Mouse (Mus musculus): ENCODE measurements around the gene Sh3d21. TPM values are rescaled to one million over a fixed set of nuclear protein-coding genes. Genes with fewer than 3 reads are reported as not detected.
A peak's percentile ranks its signal among the peaks of the same experiment; 100 is the strongest.

The Sh3d21 gene
- polyA plus RNA-seq, 1 experiment from 2014 or later, result 5.5 TPM

DNA sequence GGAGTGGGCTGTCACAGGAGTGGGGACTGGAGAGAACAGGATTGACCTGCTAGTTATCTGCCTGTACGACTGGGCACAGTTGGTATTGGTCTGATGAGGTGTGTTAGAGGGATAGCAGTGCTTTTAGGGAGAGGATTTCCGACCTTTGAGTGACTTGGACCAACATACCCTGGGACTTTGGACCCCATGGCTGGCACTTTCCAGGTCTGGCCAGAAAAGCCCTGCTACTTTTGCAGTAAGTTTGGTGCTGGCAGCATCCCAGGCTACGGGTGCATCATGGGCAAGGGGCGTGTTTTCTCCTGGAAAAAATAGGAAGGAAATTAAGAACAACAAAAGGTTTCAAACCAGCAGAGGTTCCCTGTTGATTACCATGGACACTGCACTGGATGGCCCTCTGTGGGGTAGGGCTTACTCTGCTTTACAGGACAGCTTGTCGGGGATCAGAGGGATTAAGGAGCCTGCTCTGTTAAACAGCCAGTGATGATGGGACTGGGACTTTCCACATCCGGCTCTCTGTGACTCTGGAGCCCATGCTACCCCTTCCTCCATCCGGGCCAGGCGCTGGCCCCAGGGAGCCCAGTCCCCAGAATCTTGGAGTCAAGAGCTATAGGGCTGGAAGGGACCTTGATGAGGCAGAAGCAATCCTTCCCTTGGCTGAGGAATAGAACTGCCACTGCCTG is 55.1 kb downstream of the Sh3d21 start:
- H3K4me3 ChIP-seq (ENCODE audit: low read depth, low read length), result no peak overlapping the region
- no peak for DNase-seq (ENCODE audit: low spot score)
- no peak overlapping the region for H3K27ac ChIP-seq (replicated peaks; ENCODE audit: low read depth, low read length)
- H3K9me3 ChIP-seq (ENCODE audit: control insufficient read depth, low read length), result no peaks in the 10 kb centered on the region
- ATAC-seq (ENCODE audit: insufficient number of reproducible peaks, low FRiP score, low TSS enrichment, low read depth), result no peak
- peaks cover 28% of the 10 kb centered on the region for H3K4me1 ChIP-seq (ENCODE audit: control insufficient read depth, insufficient read depth, low read length)
- no peaks in the 10 kb centered on the region for H3K27me3 ChIP-seq (ENCODE audit: control insufficient read depth, insufficient read depth, low read length)
- H3K9ac ChIP-seq (ENCODE audit: low read length), result no peak overlapping the region
- WGBS, result 51% methylated on average over 8 of the region's 8 CpGs
- no peaks in the 10 kb centered on the region for H3K36me3 ChIP-seq (ENCODE audit: control insufficient read depth, insufficient read depth, low read length)
- no peak overlapping the region; the same call in 1 of the 2 replicates for H3K4me2 ChIP-seq (ENCODE audit: low read depth, severe bottlenecking)

GRCm38 (mm10) chr4:126105131-126105783 is 58.0 kb downstream of the Sh3d21 start:
- Histone ChIP-seq H3K4me2 (ENCODE audit: low read depth, severe bottlenecking) (peak overlapping the region; percentile 78; the same call in 1 of the 2 replicates), H3K27ac (replicated peaks; ENCODE audit: low read depth, low read length) (no peak overlapping the region), H3K4me1 (ENCODE audit: control insufficient read depth, insufficient read depth, low read length) (peaks cover 20% of the 10 kb centered on the region), H3K4me3 (ENCODE audit: low read depth, low read length) (no peak overlapping the region), H3K36me3 (ENCODE audit: control insufficient read depth, insufficient read depth, low read length) (no peaks in the 10 kb centered on the region), H3K9ac (ENCODE audit: low read length) (no peak overlapping the region), H3K27me3 (ENCODE audit: control insufficient read depth, insufficient read depth, low read length) (no peaks in the 10 kb centered on the region), H3K9me3 (ENCODE audit: control insufficient read depth, low read length) (no peaks in the 10 kb centered on the region)
- DNase-seq (ENCODE audit: low spot score) (no peak), ATAC-seq (ENCODE audit: insufficient number of reproducible peaks, low FRiP score, low TSS enrichment, low read depth) (no peak)
- 60% methylated on average over 7 of the region's 7 CpGs for WGBS

DNA sequence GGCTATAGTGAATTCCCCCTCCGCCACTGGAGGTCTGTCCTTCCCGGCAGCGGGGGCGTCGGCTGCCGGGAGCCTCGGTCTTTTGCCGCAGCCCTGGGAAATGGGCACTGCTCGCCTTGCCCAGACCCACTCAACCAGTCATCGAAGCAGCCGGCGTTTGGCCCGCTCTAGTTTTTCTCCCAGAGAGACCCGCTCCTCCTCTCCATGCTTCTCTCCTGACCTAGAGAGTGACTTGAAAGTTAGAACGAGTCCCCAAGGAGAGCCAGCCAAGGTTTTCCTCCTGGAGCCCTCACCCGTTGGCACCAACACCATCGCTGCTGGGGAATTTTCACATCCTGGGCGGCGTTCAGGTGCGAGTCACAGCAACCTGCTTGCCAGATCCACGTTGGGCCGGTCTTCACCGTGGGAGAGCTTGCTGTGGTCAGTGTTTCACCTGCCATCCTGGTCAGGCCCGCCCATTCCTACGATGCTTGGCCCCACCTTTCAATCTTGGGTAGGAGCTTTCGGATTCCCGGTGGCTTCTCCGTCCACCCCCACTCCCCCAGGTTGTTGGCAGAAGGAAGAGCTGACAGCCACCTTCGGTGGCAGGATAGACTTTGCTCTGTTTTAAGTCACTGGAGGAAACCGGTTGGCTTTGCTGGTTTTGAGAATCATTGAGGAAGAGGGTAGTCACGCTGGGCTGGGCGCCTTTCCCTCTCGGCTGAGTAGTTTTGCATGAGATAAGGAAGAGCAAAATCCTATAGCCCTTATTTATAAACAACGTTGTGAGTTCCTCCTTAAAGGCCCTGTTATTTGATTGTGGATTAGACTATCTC is 58.8 kb downstream of the Sh3d21 start:
- Histone ChIP-seq H3K9ac (ENCODE audit: low read length) (peak overlapping the region; percentile 72), H3K4me2 (ENCODE audit: low read depth, severe bottlenecking) (peak overlapping the region; percentile 78), H3K36me3 (ENCODE audit: control insufficient read depth, insufficient read depth, low read length) (no peaks in the 10 kb centered on the region), H3K27me3 (ENCODE audit: control insufficient read depth, insufficient read depth, low read length) (no peaks in the 10 kb centered on the region), H3K4me3 (ENCODE audit: low read depth, low read length) (peak overlapping the region; percentile 84), H3K27ac (replicated peaks; ENCODE audit: low read depth, low read length) (no peak overlapping the region), H3K4me1 (ENCODE audit: control insufficient read depth, insufficient read depth, low read length) (peaks cover 14% of the 10 kb centered on the region), H3K9me3 (ENCODE audit: control insufficient read depth, low read length) (no peaks in the 10 kb centered on the region)
- no peak; the same call in none of the 2 replicates for ATAC-seq (ENCODE audit: insufficient number of reproducible peaks, low FRiP score, low TSS enrichment, low read depth)
- WGBS, result 3% methylated on average over 34 of the region's 34 CpGs
- no peak for DNase-seq (ENCODE audit: low spot score)

- peak; percentile 98 for DNase-seq (ENCODE audit: low spot score)
- peaks cover 12% of the 10 kb centered on the region for H3K4me1 ChIP-seq (ENCODE audit: control insufficient read depth, insufficient read depth, low read length)
- peak within 1 kb of the TSS; percentile 88 for H3K4me2 ChIP-seq (ENCODE audit: low read depth, severe bottlenecking)
- H3K36me3 ChIP-seq (ENCODE audit: control insufficient read depth, insufficient read depth, low read length), result peaks cover 3% of the 10 kb centered on the region; the same call in 1 of the 2 replicates
- H3K27ac ChIP-seq (replicated peaks; ENCODE audit: low read depth, low read length), result no peak within 1 kb of the TSS; the same call in 1 of the 2 replicates
- WGBS, result under 1% methylated on average over 34 of the region's 34 CpGs
- peak within 1 kb of the TSS; percentile 72 for H3K9ac ChIP-seq (ENCODE audit: low read length)
- H3K9me3 ChIP-seq (ENCODE audit: control insufficient read depth, low read length), result no peaks in the 10 kb centered on the region
- ATAC-seq (ENCODE audit: insufficient number of reproducible peaks, low FRiP score, low TSS enrichment, low read depth), result peak; percentile 93
- no peaks in the 10 kb centered on the region for H3K27me3 ChIP-seq (ENCODE audit: control insufficient read depth, insufficient read depth, low read length)
- peak within 1 kb of the TSS; percentile 84 for H3K4me3 ChIP-seq (ENCODE audit: low read depth, low read length)
These were observed 59.7 kb downstream of the Sh3d21 start, which contains the start of gene Stk40 for GRCm38 (mm10) chr4:126103590-126104068. TSS of gene Stk40 (plus strand) at chr4:126103957.

DNA sequence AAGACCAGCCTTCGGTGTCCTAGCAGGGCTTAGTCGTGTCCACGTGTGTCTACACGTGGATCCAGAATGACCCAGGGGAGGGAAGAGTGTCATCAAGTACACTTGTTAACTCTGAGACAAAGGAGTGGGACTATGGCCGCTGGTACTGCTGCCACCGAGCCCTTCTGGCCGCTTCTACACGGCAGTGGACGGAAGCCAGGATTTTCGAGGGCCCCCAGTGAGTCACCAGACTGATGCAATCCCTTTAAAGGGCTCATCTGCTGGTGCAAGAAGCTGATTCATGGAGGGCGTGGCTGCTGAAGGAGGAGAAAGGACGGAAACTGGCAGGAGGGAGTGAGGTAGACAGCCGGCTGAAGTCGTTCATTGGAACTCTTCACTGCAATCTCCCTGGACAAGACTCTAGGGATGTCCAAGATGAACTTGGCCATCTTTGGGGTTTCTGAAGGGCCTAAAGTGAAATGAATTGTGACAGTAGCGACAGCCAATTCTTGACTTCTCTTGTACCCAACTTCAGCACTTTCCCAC is 60.2 kb downstream of the Sh3d21 start:
- Histone ChIP-seq H3K4me3 (ENCODE audit: low read depth, low read length) (peak overlapping the region; percentile 84), H3K4me2 (ENCODE audit: low read depth, severe bottlenecking) (peak overlapping the region; percentile 88), H3K27me3 (ENCODE audit: control insufficient read depth, insufficient read depth, low read length) (no peaks in the 10 kb centered on the region), H3K4me1 (ENCODE audit: control insufficient read depth, insufficient read depth, low read length) (peaks cover 7% of the 10 kb centered on the region), H3K36me3 (ENCODE audit: control insufficient read depth, insufficient read depth, low read length) (peaks cover 3% of the 10 kb centered on the region; the same call in 1 of the 2 replicates), H3K9me3 (ENCODE audit: control insufficient read depth, low read length) (no peaks in the 10 kb centered on the region), H3K9ac (ENCODE audit: low read length) (peak overlapping the region; percentile 50), H3K27ac (replicated peaks; ENCODE audit: low read depth, low read length) (no peak overlapping the region; the same call in 1 of the 2 replicates)
- DNase-seq (ENCODE audit: low spot score), result peak; percentile 50
- no peak for ATAC-seq (ENCODE audit: insufficient number of reproducible peaks, low FRiP score, low TSS enrichment, low read depth)
- 1% methylated on average over 15 of the region's 15 CpGs for WGBS

- ATAC-seq (ENCODE audit: insufficient number of reproducible peaks, low FRiP score, low TSS enrichment, low read depth), result no peak
- H3K9ac ChIP-seq (ENCODE audit: low read length), result no peak overlapping the region
- 45% methylated on average over 7 of the region's 7 CpGs for WGBS
- H3K27me3 ChIP-seq (ENCODE audit: control insufficient read depth, insufficient read depth, low read length), result no peaks in the 10 kb centered on the region
- H3K9me3 ChIP-seq (ENCODE audit: control insufficient read depth, low read length), result no peaks in the 10 kb centered on the region
- no peak for DNase-seq (ENCODE audit: low spot score)
- peaks cover 3% of the 10 kb centered on the region; the same call in 1 of the 2 replicates for H3K36me3 ChIP-seq (ENCODE audit: control insufficient read depth, insufficient read depth, low read length)
- no peak overlapping the region for H3K4me3 ChIP-seq (ENCODE audit: low read depth, low read length)
- H3K4me1 ChIP-seq (ENCODE audit: control insufficient read depth, insufficient read depth, low read length), result peaks cover 6% of the 10 kb centered on the region
- no peak overlapping the region for H3K4me2 ChIP-seq (ENCODE audit: low read depth, severe bottlenecking)
- no peak overlapping the region for H3K27ac ChIP-seq (replicated peaks; ENCODE audit: low read depth, low read length)
These were observed 61.0 kb downstream of the Sh3d21 start for GRCm38 (mm10) chr4:126102061-126102841.

DNA sequence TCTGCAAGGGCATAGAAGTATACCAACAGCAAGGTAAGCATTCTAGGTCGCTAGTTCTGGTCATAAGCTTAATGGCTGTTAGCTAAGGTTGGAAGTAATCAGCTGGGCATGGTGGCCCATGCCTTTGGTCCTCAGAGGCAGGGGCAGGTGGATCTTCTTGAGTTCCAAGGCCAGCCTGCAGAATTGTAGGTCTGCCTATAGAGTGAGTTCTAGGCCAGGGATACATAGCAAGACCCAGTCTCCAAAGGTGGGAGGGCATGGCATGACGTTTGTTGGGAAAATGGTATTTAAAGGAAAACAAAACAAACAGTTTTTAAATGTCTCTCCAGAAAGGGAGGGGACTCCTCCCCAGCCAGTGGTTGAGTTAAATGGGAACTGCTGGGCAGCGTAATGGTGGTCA is 62.5 kb downstream of the Sh3d21 start:
- no peak overlapping the region for H3K9ac ChIP-seq (ENCODE audit: low read length)
- H3K4me1 ChIP-seq (ENCODE audit: control insufficient read depth, insufficient read depth, low read length), result peaks cover 6% of the 10 kb centered on the region
- 89% methylated on average over 3 of the region's 3 CpGs for WGBS

More for the DNA sequence above, 62.5 kb downstream of the Sh3d21 start:
- DNase-seq (ENCODE audit: low spot score) (no peak), ATAC-seq (ENCODE audit: insufficient number of reproducible peaks, low FRiP score, low TSS enrichment, low read depth) (no peak)
- no peaks in the 10 kb centered on the region for H3K9me3 ChIP-seq (ENCODE audit: control insufficient read depth, low read length)
- no peak overlapping the region for H3K4me3 ChIP-seq (ENCODE audit: low read depth, low read length)
- peaks cover 3% of the 10 kb centered on the region; the same call in 1 of the 2 replicates for H3K36me3 ChIP-seq (ENCODE audit: control insufficient read depth, insufficient read depth, low read length)
- H3K4me2 ChIP-seq (ENCODE audit: low read depth, severe bottlenecking), result no peak overlapping the region
- H3K27ac ChIP-seq (replicated peaks; ENCODE audit: low read depth, low read length), result no peak overlapping the region
- no peaks in the 10 kb centered on the region for H3K27me3 ChIP-seq (ENCODE audit: control insufficient read depth, insufficient read depth, low read length)
